Mouse (Mus musculus) kidney, adult 18-20 months (tissue): ENCODE results near the gene Trmt1l.
"Not testable (repeated sequence)": the region's sequence is repeated elsewhere in the genome, so short reads cannot be mapped to it uniquely, and the experiment has no call there.

Source experiments
- DNase-seq: peaks from one replicate; pipeline ENCODE4 v3.0.0; 2021

Gene Trmt1l

DNA sequence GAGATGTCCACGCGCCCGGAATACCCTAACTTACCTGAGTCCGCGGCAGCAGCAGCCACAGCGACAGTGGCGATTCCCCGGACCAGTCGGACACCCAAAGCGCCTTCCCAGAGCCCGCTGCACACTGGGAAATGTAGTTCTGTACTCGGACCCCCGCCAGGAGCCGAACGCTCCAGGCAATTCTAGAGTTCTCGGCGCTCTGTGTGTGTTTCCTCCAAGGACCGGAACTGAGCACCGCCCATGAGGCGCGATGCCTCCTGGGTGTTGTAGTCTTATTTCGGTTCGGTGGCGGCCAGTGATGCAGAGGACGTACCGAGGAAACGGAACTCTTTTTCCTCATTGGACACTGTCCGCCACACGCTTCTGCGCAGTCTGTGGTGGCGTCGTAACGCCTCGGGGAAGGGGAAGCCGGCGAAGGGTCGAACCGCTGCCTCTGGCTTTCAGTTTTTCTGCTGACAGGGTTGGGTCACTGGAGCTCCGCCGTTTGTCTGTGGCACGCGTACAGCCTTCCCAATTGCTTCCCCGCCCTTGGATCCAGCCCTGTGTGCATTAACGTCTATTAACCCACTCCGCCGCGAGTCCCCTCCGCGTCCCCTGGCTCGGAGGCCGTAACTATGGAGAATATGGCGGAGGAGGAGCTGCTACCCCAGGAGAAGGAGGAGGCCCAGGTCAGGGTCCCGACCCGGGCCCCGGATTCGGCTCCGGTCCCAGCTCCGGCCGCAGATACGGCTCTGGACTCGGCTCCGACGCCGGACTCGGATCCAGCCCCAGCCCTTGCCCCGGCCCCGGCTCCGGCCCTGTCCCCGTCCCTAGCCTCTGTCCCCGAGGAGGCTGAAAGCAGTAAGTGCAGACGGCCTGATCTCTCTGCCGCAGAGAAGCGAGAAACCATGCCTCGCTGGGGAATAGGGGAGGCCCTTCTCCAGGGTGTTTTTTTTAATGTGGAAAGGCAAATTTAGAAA is at the start of gene Trmt1l, which contains the start of gene Swt1:
Trmt1l (plus strand) TSS at position 280 of the 959 bp plus-strand sequence.
Swt1 (minus strand) TSS at position 193 of the 959 bp plus-strand sequence.
- DNase-seq = peak; percentile 98

DNA sequence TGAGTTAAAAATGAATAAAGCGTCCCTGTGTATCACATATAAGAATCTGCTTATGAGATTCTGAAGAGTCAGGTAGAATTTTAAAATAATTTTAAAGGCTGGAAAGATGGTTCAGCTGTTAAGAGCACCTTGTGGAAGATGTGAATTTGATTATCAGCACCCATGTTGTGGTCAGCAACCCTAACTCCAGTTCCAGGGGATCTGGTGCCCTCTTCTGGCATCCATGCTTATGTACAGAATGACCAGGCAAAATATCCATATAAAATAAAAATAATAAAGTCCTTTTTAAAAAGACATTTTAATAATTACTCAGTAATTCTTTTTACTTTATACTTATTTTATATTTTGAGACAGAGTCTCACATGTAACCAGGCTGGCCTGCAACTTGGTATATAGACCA is 38.3 kb upstream of the Trmt1l start:
- DNase-seq = peak; percentile 30

DNA sequence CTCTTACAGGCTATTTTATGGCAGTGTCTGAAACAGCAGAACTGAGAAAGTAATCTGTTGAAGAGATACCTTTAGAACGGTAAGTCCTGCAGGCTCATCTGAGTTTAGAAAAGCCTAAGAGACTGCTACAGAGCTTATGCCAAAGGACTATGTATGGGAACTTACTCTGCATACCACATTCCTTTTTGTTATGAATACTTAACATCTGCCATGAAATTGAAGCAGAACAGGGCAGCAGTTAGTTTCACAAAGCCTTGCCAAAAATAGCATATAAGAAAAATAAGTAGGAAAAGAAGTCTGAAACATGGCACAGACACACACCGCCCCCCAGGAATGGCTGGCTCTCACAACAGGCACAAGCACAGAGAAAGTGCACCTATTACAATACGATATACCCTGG is 18.5 kb upstream of the Trmt1l start:
- DNase-seq = no peak

DNA sequence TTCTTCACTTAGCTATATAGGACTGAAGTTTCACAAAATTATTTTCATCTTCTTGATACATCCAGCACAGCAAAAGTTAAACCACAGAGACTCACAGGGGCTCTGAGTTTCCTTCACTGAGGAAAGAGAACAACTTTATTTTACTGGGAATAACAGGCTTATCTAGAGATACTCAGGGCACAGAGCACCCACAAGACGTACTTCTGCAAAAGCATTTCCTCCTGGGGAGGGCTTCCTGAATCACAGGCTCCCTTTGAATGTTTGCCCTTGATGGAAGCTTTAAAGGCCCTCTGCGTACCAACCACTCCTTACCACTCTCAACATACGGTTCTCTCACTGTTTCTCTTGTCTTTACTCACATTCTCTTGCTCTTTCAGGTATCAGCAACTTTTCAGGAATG is 6.2 kb upstream of the Trmt1l start:
- no peak for DNase-seq

DNA sequence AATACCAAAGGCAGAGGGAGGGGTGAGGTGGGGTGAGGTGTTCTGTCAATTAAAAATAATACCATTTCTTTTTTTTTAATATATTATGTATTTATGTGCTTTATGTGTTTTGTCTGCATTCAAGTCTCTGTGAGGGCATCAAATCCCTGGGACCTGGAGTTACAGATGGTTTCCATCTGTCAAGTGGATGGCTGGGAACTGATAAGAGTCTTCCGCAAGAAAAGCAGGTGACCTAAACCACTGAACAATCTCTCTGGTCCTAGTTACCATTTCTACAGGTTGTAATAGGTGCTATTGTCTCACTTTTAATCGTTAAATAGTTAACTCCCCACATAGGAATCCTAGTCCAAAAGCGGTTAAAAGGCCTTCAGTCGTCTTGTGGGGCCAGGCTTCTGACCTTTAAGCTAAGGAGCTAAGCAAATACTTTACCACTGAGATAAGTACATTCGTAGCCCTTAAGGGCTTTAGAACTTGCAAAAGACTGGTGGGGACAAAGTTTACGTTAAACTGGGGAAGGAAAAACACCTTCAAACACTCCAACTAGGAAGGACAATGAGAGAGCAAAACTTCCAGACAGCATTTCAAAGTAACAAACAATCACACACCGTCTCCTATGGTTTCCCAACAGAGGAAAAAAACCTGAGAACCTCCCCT is 1.3 kb upstream of the Trmt1l start:
- DNase-seq = no peak

DNA sequence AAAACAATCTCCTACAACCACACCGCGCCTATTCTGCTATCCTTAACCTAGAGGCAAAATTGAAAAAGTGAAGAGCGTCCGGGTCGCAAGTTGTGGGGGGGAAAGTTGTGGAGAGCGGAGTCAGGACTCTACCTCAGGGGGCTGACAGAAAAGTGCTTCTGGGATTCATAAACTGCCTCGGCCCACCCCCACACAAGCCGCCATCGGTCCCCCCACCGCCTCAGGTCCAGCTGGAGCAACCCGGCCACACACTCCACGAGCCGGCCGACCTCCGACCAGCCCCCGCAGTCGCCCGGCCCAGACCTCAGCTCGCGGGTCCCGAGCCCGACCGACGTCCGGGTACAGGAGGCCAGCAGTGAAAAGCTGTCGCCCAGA is 467 bp upstream of the Trmt1l start:
- no peak for DNase-seq

DNA sequence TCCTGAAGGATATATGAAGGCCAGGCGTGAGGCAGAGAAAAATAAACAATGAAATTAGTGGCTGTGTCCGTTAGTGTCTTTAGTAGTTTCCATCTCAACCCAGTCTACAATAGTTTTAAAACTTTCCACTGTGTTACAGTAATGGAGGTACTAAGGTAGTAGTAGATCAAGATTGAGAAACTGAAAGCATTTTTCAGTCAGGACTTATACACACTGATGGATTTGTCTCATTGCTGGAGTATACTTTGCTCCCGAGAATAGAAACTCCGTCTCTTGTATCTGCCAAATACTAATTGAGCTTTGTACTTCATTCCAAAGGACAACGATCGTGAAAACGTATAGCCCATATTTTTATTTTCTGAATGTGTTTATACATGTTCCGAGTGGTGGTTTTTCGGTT is 974 bp downstream of the Trmt1l start:
- no peak for DNase-seq

DNA sequence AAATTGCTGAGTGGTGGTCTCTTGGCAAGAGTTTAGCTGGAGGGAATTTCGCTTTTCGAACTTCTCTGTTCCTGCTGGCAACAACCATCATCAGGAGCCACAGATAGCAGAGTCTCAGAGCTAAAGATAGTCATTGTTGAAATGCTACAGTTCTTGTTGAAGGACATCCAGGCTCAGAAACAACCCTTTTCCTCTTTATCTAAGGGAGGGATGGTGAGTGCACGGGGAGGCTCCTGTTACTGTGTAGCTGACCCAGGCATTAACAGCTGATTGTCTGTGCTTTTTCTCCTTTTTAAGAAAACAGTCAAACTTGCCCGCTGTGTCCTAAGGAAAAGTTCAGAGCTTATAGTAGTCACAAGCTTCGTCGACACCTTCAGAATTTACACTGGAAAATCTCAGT is 7.1 kb downstream of the Trmt1l start:
- no peak for DNase-seq

DNA sequence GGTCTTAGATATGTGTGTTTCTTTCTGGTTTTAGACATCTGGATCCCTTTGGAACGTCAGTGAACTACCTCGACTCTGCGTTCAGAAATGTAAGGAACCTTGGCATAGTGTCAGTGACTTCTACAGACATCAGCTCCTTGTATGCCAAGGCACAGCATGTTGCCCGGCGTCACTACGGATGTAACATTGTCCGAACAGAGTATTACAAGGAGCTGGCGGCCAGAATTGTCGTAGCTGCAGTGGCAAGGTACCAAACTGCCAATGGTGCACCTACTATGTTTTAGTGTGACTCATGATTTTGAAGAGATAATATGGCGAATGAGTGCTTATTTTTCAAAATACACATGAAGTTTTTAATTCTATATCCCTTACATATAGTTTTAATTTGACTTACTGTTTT is 21.5 kb downstream of the Trmt1l start:
- DNase-seq = no peak

DNA sequence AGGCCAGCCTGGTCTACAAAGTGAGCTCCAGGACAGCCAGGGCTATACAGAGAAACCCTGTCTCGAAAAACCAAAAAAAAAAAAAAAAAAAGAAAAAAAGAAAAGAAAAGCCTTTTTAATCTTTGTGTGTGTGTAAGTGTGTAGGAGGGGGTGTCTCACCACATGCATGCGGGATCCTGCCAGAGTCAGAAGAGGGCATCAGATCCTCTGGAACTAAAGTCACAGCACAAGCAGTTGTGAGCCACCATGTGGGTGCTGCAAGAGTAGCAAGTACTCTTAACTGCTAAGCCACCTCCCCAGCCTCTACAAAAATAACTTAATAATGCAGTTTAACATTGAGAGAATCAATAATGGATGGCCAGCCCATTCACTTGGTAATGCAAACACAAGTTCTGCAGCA is 22.5 kb downstream of the Trmt1l start:
- DNase-seq = no peak

DNA sequence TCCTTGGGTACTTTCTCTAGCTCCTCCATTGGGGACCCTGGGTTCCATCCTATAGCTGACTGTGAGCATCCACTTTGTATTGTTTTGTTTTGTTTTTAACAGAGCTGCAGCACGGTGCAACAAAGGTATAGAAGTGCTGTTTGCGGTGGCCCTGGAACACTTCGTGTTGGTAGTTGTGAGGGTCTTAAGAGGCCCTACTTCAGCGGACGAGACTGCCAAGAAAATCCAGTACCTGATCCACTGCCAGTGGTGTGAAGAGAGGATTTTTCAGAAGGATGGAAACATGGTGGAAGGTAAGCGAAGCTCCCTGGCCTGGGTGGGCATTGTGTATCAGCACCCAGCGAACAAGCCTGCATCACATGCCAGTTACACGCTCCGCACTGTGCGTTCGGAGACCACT is 23.6 kb downstream of the Trmt1l start:
- DNase-seq = no peak

DNA sequence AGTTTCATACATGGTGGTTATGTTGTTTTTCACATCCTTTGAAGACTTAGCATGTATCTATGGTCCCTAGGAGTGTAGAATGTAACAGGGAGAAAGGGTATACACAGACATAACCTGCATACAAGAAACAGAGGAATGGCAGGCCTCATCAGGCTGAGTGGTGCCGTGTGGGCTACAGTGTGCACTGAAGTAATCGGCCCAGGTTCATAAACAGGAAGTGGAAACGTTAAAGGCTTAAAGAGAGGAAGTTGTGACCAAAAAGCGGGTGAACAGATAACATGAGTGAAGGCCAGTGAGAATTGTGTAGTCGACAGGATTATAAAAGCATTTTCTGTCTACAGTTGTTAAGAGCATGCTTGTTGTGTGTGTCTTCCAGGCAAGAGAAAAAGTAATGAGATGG is 28.7 kb downstream of the Trmt1l start:
- DNase-seq = no peak

DNA sequence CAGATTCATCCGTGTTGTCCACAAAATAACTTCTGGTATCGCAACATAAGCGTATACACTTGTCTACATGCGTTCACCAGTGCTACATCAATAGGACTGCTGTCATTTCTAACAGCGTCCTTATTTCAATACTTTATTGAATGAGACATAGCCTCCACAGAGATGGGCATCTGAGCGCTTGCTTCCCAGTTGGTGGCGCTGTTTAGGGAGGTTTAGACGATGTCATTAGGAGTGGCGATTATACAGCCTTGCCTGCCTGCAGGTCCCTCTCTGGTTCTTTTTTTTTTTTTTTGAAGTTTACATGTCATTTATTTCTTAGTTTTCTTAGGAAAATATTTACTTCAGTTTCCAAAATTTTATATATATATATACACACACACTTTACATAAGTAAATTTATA is 32.9 kb downstream of the Trmt1l start:
- no peak for DNase-seq

DNA sequence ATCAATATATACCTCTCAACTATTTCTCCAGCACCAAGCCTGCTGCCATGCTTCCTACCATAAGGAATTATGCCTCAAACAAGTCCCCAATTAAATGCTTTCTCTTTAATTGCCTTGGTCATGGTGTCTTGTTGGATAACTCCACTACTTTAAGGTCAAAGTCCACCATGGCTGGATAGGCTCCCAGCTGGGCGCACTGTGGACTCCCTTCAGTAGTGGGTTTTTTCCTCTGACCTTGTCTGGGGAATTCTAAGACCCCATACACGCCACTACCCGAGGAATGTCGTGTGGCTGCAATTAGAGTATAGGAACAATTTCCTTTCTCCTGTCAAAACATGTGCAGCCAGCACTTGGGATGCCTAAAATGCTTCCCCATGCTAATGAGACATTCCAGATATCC is 36.6 kb downstream of the Trmt1l start:
- peak; percentile 24 for DNase-seq

DNA sequence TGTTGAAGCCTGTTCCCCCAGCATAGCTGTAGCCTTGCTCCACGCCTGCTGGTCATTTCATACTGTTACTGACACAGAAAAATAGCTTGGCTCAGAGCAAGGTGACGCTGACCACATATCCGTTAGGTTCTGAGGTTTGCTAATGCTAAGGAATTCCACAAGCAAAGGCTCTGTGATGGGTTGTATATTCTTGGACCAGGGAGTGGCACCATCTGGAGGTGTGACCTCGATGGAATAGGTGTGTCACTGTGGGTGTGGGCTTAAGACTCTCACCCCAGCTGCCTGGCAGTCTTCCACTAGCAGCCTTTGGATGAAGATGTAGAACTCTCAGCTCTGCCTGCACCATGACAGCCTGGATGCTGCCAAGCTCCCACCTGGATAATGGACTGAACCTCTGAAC is 38.2 kb downstream of the Trmt1l start:
- no peak for DNase-seq

DNA sequence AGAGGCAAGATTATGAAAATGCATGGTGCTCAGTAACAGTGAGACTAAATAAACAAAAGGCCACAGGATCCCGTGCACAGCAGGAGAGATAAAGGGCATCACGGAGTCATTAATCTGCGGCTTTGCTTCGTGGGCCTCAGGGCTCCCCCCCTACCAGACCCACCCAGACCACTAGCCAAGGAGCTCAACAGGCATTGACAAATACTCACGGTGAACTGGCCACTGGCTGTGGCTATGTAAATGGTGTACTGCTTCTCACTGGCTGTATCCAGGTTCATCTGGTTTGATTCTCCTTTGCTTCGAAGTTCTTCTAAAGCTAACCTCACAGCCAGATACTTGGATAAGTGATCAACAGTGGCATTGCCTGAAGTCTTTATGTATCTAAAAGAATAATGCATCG is 43.1 kb downstream of the Trmt1l start:
- DNase-seq = no peak

DNA sequence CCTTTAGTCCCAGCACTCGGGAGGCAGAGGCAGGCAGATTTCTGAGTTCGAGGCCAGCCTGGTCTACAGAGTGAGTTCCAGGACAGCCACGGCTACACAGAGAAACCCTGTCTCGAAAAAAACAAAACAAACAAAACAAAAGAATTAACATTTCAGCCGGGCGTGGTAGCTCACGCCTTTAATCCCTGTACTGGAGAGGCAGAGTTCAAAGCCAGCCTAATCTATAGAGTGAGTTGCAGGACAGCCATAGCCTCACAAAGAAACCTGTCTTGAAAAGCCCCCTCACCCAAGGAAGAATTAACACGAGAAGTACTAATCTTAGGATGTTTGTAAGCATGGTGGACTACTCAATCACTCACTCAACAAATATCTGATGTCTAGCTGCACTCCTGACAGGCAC is 44.0 kb downstream of the Trmt1l start:
- DNase-seq = not testable (repeated sequence)

DNA sequence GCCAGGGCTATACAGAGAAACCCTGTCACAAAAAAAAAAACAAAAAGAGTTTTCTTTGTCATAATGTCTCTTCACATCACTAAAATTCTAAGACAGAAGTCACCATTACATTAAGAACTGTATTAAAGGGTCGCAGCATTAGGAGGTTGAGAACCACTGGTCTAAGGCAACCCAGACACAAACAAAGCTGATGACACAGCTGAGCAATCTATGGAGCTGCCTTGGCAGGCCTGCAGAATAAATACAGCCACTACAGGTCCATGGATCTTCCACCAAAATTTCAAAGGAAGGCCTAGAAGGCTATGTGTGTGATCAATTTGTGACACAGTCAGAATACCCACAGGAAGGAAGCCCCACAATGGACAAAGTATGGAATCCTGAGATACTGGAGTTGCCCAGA is 54.2 kb downstream of the Trmt1l start:
- DNase-seq = no peak

DNA sequence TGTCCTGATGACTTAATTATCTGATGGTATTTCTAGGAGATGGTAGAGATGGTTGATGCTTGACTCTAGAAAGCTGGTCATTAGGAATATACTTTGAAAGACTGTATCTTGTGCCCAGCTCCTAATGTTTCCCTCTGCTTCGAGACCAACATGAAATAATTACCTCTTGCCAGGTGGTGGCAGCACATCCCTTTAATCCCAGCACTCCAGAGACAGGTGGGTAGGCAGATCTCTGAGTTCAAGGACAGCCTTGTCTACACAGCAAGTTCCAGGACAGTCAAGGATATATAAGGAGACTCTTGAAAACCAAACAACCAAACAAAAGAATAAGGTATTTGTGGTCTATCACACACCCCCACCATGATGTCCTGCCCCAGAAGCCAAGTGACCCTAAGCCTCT is 55.2 kb downstream of the Trmt1l start:
- peak; percentile 25 for DNase-seq

DNA sequence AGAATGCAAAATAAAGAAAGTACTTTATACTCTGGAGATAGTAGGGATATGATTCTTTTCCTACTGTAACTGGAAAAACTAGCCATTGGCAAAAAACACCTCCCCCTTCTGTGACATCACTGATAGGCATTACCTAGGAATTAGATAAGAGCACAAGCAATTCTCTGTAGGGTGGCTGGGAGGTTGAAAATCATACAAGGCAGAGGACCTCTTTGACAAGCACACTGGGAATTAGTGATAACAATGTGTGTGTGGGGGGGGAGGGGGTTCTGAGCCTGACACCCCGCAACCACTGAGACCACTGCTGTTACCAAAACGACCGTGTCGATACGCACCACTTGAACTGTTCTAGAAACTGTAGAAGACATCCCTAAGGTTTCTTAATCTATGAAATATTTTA is 56.4 kb downstream of the Trmt1l start:
- no peak for DNase-seq

DNA sequence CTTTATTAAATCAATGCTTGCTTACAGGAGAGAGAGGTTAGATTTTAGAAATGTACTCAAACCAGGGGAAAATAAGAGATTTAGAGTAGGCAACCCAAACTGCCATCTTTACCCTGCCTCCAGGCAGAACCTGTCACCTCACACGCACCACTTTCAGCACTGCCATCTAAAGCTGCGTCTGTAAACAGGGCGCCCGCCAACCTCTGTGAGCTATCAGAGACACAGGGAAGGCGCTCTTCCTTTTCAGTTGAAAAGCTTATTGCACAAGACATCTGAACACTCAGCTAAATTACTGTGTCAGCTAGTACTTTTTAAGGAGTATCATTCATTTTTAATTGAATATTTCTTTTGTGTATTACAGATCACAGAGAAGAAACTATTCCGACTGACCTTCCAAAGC is 61.5 kb downstream of the Trmt1l start:
- no peak for DNase-seq

DNA sequence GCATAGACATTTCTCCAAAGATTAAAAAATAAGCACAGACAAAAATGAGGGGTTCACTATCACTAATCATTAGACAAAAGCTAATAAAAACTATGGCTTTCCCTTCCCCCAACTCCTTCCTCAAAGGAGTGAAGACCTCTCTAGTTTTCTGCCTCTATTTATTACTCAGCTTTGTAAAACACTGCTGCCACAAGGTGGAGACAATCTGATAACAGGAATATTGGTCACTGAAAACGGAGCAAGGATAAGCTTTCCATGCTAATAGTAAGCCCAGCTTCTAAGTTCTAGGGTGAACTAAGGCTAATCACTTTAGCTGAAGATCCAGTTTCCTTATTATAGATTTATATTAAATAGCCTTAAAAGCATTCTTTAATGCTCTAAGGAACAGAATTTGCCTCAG is 64.1 kb downstream of the Trmt1l start:
- DNase-seq = no peak

DNA sequence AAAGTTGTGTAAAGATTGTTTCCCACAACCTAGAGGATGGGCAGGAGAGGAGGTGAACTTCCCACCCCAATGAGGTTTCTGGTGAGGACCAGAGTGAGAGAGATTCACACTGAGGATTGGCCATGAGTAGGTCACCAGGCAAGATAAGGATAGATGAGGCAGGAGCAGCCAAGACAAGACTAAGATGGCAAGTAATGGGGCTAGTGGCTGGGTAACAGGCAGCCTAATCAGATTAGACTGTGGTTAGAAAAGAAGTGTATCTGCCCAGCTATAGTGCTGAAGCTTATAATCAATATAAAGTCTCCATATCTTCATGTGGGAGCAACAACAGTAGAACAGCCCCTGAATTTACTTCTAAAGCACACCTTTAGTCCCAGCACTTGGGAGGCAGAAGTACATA is 65.5 kb downstream of the Trmt1l start:
- DNase-seq = no peak

DNA sequence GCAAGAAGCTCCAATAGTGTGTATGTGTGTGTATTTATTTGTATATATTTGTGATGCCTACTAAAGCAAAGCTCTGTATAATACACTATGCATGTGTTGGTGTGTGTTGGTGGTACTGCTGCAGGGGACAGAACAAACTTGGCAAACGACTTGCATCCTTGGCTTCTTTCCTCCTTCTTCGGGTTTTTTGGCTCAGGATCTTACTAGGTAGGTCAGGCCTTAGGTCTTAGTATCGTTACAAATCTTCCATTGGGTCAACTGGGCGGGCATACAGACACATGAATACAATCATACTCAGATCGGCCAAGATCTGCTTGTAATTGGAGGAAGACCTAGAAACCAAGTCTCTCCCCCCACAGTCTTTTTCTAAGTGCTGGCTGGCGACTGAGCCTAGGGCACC is 66.4 kb downstream of the Trmt1l start:
- no peak for DNase-seq
